ENCODE assay signal across 8 mouse cellular contexts in the genomic region with DNA sequence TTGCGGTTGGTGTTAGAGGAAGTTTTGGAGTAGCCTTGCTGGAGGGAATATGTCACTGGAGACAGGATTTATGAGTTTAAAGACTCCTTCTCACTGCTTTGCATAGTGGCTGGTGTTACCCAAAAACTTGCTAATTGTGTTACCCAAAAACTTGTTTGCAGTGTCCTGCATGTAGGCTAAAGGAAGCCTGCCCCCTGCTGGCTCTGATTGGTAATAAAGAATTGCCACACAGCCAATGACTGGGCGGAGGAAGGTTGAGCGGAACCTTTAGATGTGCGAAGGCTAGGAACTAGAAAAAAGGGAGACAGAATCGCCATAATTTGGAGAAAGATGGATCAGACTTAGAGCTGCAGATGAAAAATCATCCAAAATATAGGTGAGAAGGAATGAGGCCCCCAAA.
A peak's percentile ranks its signal among the peaks of the same experiment; 100 is the strongest.
DNase-seq lines count a peak whose midpoint lies in the region; ATAC-seq and TF ChIP-seq lines count a peak whose summit lies in the region.

No protein-coding gene starts in this region.

- no peaks in the 10 kb centered on the region for H3K9me3 ChIP-seq in kidney, postnatal 0 days (replicated peaks; ENCODE audit: low read length)
- H3K9me3 ChIP-seq in kidney, embryonic 15.5 days (replicated peaks): no peaks in the 10 kb centered on the region
- no peaks in the 10 kb centered on the region for H3K9me3 ChIP-seq in ES-E14 (ENCODE audit: control insufficient read depth, insufficient read depth, low read depth, low read length)
- no peaks in the 10 kb centered on the region for H3K9me3 ChIP-seq in forebrain, embryonic 12.5 days

- peak; percentile 4 for DNase-seq in cerebellum, adult 9-10 months
- DNase-seq in cerebellum, postnatal 4 days (ENCODE audit: low spot score in 2 of 2): no peak
- DNase-seq in kidney, postnatal 0 days (ENCODE audit: low spot score): no peak
- DNase-seq in ES-E14 (ENCODE audit: low read depth, low spot score): peak; percentile 16
- DNase-seq in retina, embryonic 14.5 days (ENCODE audit: low spot score): peak; percentile 8

- H3K36me3 ChIP-seq in kidney, postnatal 0 days (ENCODE audit: insufficient read depth, low read length): no peaks in the 10 kb centered on the region
- no peaks in the 10 kb centered on the region for H3K36me3 ChIP-seq in kidney, embryonic 15.5 days
- no peaks in the 10 kb centered on the region for H3K36me3 ChIP-seq in ES-E14 (ENCODE audit: control insufficient read depth, insufficient read depth, low read length, poor library complexity, severe bottlenecking)
- no peaks in the 10 kb centered on the region for H3K36me3 ChIP-seq in forebrain, embryonic 12.5 days (replicated peaks)

- in situ Hi-C loops in ES-E14 (cut with MboI; ENCODE audit: low sequenced_read_pairs in 2 of 2, unreplicated experiment in 2 of 2): no loop called here

- peak; percentile 54; the same call in 1 of the 2 replicates for TF ChIP-seq CTCF in kidney, postnatal 0 days (IDR thresholded peaks at IDR 0.05; ENCODE audit: low read depth)

- WGBS in kidney, postnatal 0 days: 86% methylated on average over 5 of the region's 5 CpGs
- 89% methylated on average over 5 of the region's 5 CpGs for WGBS in kidney, embryonic 15.5 days
- 84% methylated on average over 5 of the region's 5 CpGs for WGBS in forebrain, embryonic 12.5 days

- H3K4me3 ChIP-seq in kidney, postnatal 0 days (replicated peaks; ENCODE audit: low read depth, low read length): no peak overlapping the region
- H3K4me3 ChIP-seq in kidney, embryonic 15.5 days (replicated peaks): no peak overlapping the region
- H3K4me3 ChIP-seq in ES-E14 (ENCODE audit: insufficient read depth in 1 of 2, low read depth in 1 of 2, low read length in 2 of 2, poor library complexity in 1 of 2, severe bottlenecking in 1 of 2): no peak overlapping the region
- H3K4me3 ChIP-seq in forebrain, embryonic 12.5 days (replicated peaks): no peak overlapping the region

- H3K4me2 ChIP-seq in kidney, postnatal 0 days (ENCODE audit: low read length): no peak overlapping the region
- H3K4me2 ChIP-seq in kidney, embryonic 15.5 days: no peak overlapping the region
- H3K4me2 ChIP-seq in forebrain, embryonic 12.5 days: no peak overlapping the region

- H3K27me3 ChIP-seq in kidney, postnatal 0 days (ENCODE audit: insufficient read depth, low read length): no peaks in the 10 kb centered on the region
- no peaks in the 10 kb centered on the region for H3K27me3 ChIP-seq in kidney, embryonic 15.5 days
- no peaks in the 10 kb centered on the region for H3K27me3 ChIP-seq in forebrain, embryonic 12.5 days

- no peak overlapping the region for H3K27ac ChIP-seq in kidney, postnatal 0 days
- H3K27ac ChIP-seq in kidney, embryonic 15.5 days: no peak overlapping the region
- H3K27ac ChIP-seq in ES-E14 (ENCODE audit: insufficient read depth, low read depth, low read length, poor library complexity, severe bottlenecking): no peak overlapping the region
- H3K27ac ChIP-seq in forebrain, embryonic 12.5 days: no peak overlapping the region

- no peak for ATAC-seq in kidney, postnatal 0 days (replicated peaks; ENCODE audit: low FRiP score, low read depth)
- no peak for ATAC-seq in kidney, embryonic 15.5 days (replicated peaks; ENCODE audit: low FRiP score)
- peak; percentile 25; the same call in 1 of the 2 replicates for ATAC-seq in granulocyte monocyte progenitor cell, adult 5-6 weeks (replicated peaks; ENCODE audit: poor library complexity, severe bottlenecking)
- ATAC-seq in forebrain, embryonic 12.5 days (ENCODE audit: low FRiP score): no peak

- H3K4me1 ChIP-seq in kidney, postnatal 0 days (replicated peaks; ENCODE audit: insufficient read depth, low read length): no peaks in the 10 kb centered on the region
- no peaks in the 10 kb centered on the region for H3K4me1 ChIP-seq in kidney, embryonic 15.5 days
- no peaks in the 10 kb centered on the region for H3K4me1 ChIP-seq in ES-E14 (ENCODE audit: control insufficient read depth in 2 of 2, insufficient read depth in 2 of 2, low read length in 2 of 2, poor library complexity in 1 of 2)
- no peaks in the 10 kb centered on the region for H3K4me1 ChIP-seq in forebrain, embryonic 12.5 days

- no peak overlapping the region for H3K9ac ChIP-seq in kidney, postnatal 0 days (ENCODE audit: low read depth, low read length)
- H3K9ac ChIP-seq in kidney, embryonic 15.5 days: no peak overlapping the region
- no peak overlapping the region for H3K9ac ChIP-seq in ES-E14 (ENCODE audit: insufficient read depth, low read depth, low read length, poor library complexity, severe bottlenecking)
- no peak overlapping the region for H3K9ac ChIP-seq in forebrain, embryonic 12.5 days

TF ChIP-seq in ES-E14, 5 proteins besides CTCF, POLR2A, EP300 and RAD21:
- no peak for TF ChIP-seq MAFK (IDR thresholded peaks at IDR 0.05; ENCODE audit: insufficient read depth, low read depth, low read length)
- no peak for TF ChIP-seq CHD2 (IDR thresholded peaks at IDR 0.05; ENCODE audit: low read depth, low read length)
TF ChIP-seq in ES-E14: peak in this region for 0.

Comparison
In these comparisons a context has a peak if more than half of its experiments do, and no peak if none do; other contexts are left out.
1. DNase-seq: peak in cerebellum, adult 9-10 months (single experiment), ES-E14 (single experiment) and retina, embryonic 14.5 days (single experiment); none in cerebellum, postnatal 4 days (0 of 2) and kidney, postnatal 0 days (single experiment).